Mouse (Mus musculus): ENCODE data around the gene Tvp23b.
A peak's percentile ranks its signal among the peaks of the same experiment; 100 is the strongest.

Gene Tvp23b

GRCm38 (mm10) chr11:62879220-62880048 is at the start of gene Tvp23b:
Tvp23b (plus strand) TSS chr11:62879455.
- DNase-seq (ENCODE audit: low read depth) = peak; percentile 90

GRCm38 (mm10) chr11:62830387-62830786 is 48.9 kb upstream of the Tvp23b start:
- no peak for DNase-seq (ENCODE audit: low read depth)

GRCm38 (mm10) chr11:62831906-62832305 is 47.3 kb upstream of the Tvp23b start:
- no peak for DNase-seq (ENCODE audit: low read depth)

- no peak for DNase-seq (ENCODE audit: low read depth)
These were observed 34.7 kb upstream of the Tvp23b start for GRCm38 (mm10) chr11:62844562-62844961.

GRCm38 (mm10) chr11:62845730-62846129 is 33.5 kb upstream of the Tvp23b start:
- DNase-seq (ENCODE audit: low read depth) = no peak

- DNase-seq (ENCODE audit: low read depth) = no peak
These were observed 32.1 kb upstream of the Tvp23b start, which contains the start of gene Fbxw10 for GRCm38 (mm10) chr11:62846961-62847654. Fbxw10 (plus strand) TSS chr11:62847069.

GRCm38 (mm10) chr11:62847655-62848191 is 31.5 kb upstream of the Tvp23b start:
- DNase-seq (ENCODE audit: low read depth) = no peak

- no peak for DNase-seq (ENCODE audit: low read depth)
These were observed 31.0 kb upstream of the Tvp23b start for GRCm38 (mm10) chr11:62848301-62848700.

- no peak for DNase-seq (ENCODE audit: low read depth)
These were observed 28.1 kb upstream of the Tvp23b start for GRCm38 (mm10) chr11:62851199-62851598.

- DNase-seq (ENCODE audit: low read depth) = no peak
These were observed 25.9 kb upstream of the Tvp23b start for GRCm38 (mm10) chr11:62853334-62853733.

GRCm38 (mm10) chr11:62865562-62865961 is 13.7 kb upstream of the Tvp23b start:
- DNase-seq (ENCODE audit: low read depth) = no peak

GRCm38 (mm10) chr11:62866685-62867084 is 12.6 kb upstream of the Tvp23b start:
- no peak for DNase-seq (ENCODE audit: low read depth)

GRCm38 (mm10) chr11:62869201-62869600 is 10.1 kb upstream of the Tvp23b start:
- no peak for DNase-seq (ENCODE audit: low read depth)

- DNase-seq (ENCODE audit: low read depth) = no peak
These were observed 9.4 kb upstream of the Tvp23b start for GRCm38 (mm10) chr11:62869715-62870371.

- DNase-seq (ENCODE audit: low read depth) = no peak
These were observed 5.8 kb upstream of the Tvp23b start for GRCm38 (mm10) chr11:62873479-62873878.

- DNase-seq (ENCODE audit: low read depth) = no peak
These were observed 3.6 kb upstream of the Tvp23b start for GRCm38 (mm10) chr11:62875696-62876095.

- DNase-seq (ENCODE audit: low read depth) = no peak
These were observed 2.8 kb upstream of the Tvp23b start for GRCm38 (mm10) chr11:62876445-62876844.

- DNase-seq (ENCODE audit: low read depth) = no peak
These were observed 1.9 kb upstream of the Tvp23b start for GRCm38 (mm10) chr11:62877391-62877790.

GRCm38 (mm10) chr11:62878728-62879127 is 527 bp upstream of the Tvp23b start:
- no peak for DNase-seq (ENCODE audit: low read depth)

- DNase-seq (ENCODE audit: low read depth) = no peak
These were observed 4.2 kb downstream of the Tvp23b start for GRCm38 (mm10) chr11:62883407-62883806.

- DNase-seq (ENCODE audit: low read depth) = no peak
These were observed 6.1 kb downstream of the Tvp23b start for GRCm38 (mm10) chr11:62885323-62885722.

- no peak for DNase-seq (ENCODE audit: low read depth)
These were observed 11.5 kb downstream of the Tvp23b start for GRCm38 (mm10) chr11:62890796-62891195.

All from fibroblast of lung, adult 2 months (primary cell).